Mouse (Mus musculus) frontal cortex, adult 2 months (tissue): Measurements from ENCODE around the gene Tspan5. TPM values are rescaled to one million over a fixed set of nuclear protein-coding genes. Genes with fewer than 3 reads are reported as not detected.

Source experiments
- DNase-seq, 2 experiments: peaks; one replicate each; pipeline ENCODE4 v3.0.0; 2022; ENCODE audit warnings: low spot score in 1 of 2; ENCODE audit errors: extremely low spot score in 1 of 2
- polyA plus RNA-seq: library from polyadenylated mRNA; depleted of rRNA; stranded (reverse); fragments of >200 nt; gene quantifications from 2 replicates; pipeline ENCODE4 v1.2.3, GENCODE M21; 2012

Tspan5 gene
- polyA plus RNA-seq, 1 experiment = 196 TPM

GRCm38 (mm10) chr3:138841288-138841687, 99.3 kb downstream of the Tspan5 start:
- no peak for DNase-seq

- DNase-seq = no peak
Observed at GRCm38 (mm10) chr3:138843180-138843579, 101.2 kb downstream of the Tspan5 start.

- DNase-seq = no peak
Observed at GRCm38 (mm10) chr3:138843641-138844040, 101.6 kb downstream of the Tspan5 start.

GRCm38 (mm10) chr3:138845820-138846219, 103.8 kb downstream of the Tspan5 start:
- DNase-seq = no peak

- no peak for DNase-seq
Observed at GRCm38 (mm10) chr3:138847809-138848208, 105.8 kb downstream of the Tspan5 start.

- no peak for DNase-seq
Observed at GRCm38 (mm10) chr3:138849755-138850301, 107.8 kb downstream of the Tspan5 start.

- no peak for DNase-seq
Observed at GRCm38 (mm10) chr3:138851876-138852275, 109.9 kb downstream of the Tspan5 start.

GRCm38 (mm10) chr3:138852982-138853689, 111.1 kb downstream of the Tspan5 start:
- peak in 1 of 2 experiments; percentile 74 for DNase-seq

- DNase-seq = peak in 1 of 2 experiments; percentile 75
Observed at GRCm38 (mm10) chr3:138853996-138854836, 112.2 kb downstream of the Tspan5 start.

GRCm38 (mm10) chr3:138855387-138855786, 113.4 kb downstream of the Tspan5 start:
- no peak for DNase-seq

GRCm38 (mm10) chr3:138856946-138857345, 115.0 kb downstream of the Tspan5 start:
- DNase-seq = no peak

- no peak for DNase-seq
Observed at GRCm38 (mm10) chr3:138857805-138858546, 116.0 kb downstream of the Tspan5 start.

GRCm38 (mm10) chr3:138858649-138859048, 116.7 kb downstream of the Tspan5 start:
- DNase-seq = no peak

- DNase-seq = no peak
Observed at GRCm38 (mm10) chr3:138859166-138859565, 117.2 kb downstream of the Tspan5 start.

- DNase-seq = no peak
Observed at GRCm38 (mm10) chr3:138859666-138860065, 117.7 kb downstream of the Tspan5 start.

GRCm38 (mm10) chr3:138860257-138860760, 118.3 kb downstream of the Tspan5 start:
- DNase-seq = no peak

- DNase-seq = peak in 1 of 2 experiments; percentile 72
Observed at GRCm38 (mm10) chr3:138861032-138861431, 119.0 kb downstream of the Tspan5 start.

- DNase-seq = no peak
Observed at GRCm38 (mm10) chr3:138861589-138861988, 119.6 kb downstream of the Tspan5 start.

- no peak for DNase-seq
Observed at GRCm38 (mm10) chr3:138864166-138864648, 122.2 kb downstream of the Tspan5 start.

- DNase-seq = peak in 1 of 2 experiments; percentile 55
Observed at GRCm38 (mm10) chr3:138865271-138865670, 123.3 kb downstream of the Tspan5 start.
